Mouse (Mus musculus): ENCODE results near the gene Hoxa11. TPM values are rescaled to one million over a fixed set of nuclear protein-coding genes. Genes with fewer than 3 reads are reported as not detected.

The Hoxa11 gene
- total RNA-seq, 1 experiment, result 0.31 TPM

GRCm38 (mm10) chr6:52200751-52201250, 44.8 kb downstream of the Hoxa11 start:
- TF ChIP-seq MAFK (IDR thresholded peaks at IDR 0.05; ENCODE audit: insufficient read depth, low read depth, low read length), result no peak
- TF ChIP-seq ZC3H11A (IDR thresholded peaks at IDR 0.05; ENCODE audit: borderline replicate concordance, low read depth, low read length), result no peak
- TF ChIP-seq CHD2 (IDR thresholded peaks at IDR 0.05; ENCODE audit: low read depth, low read length), result no peak
- Histone ChIP-seq H3K27ac (ENCODE audit: insufficient read depth, low read depth, low read length, poor library complexity, severe bottlenecking) (no peak overlapping the region), H3K36me3 (ENCODE audit: control insufficient read depth, insufficient read depth, low read length, poor library complexity, severe bottlenecking) (no peaks in the 10 kb centered on the region), H3K9me3 (ENCODE audit: control insufficient read depth, insufficient read depth, low read depth, low read length) (no peaks in the 10 kb centered on the region), H3K9ac (ENCODE audit: insufficient read depth, low read depth, low read length, poor library complexity, severe bottlenecking) (no peak overlapping the region), H3K4me3 (ENCODE audit: insufficient read depth in 1 of 2, low read depth in 1 of 2, low read length in 2 of 2, poor library complexity in 1 of 2, severe bottlenecking in 1 of 2) (no peak overlapping the region), H3K4me1 (ENCODE audit: control insufficient read depth in 2 of 2, insufficient read depth in 2 of 2, low read length in 2 of 2, poor library complexity in 1 of 2) (peaks cover 0 to 2% of the 10 kb centered on the region in 2 experiments; a peak in 1 of 4 replicates)
- DNase-seq (ENCODE audit: low read depth, low spot score), result no peak
- in situ Hi-C loops (cut with MboI; ENCODE audit: low sequenced_read_pairs in 2 of 2, unreplicated experiment in 2 of 2), result loop anchor here in 1 of 2 experiments (25.0 kb wide), 1 partner anchor 588 kb away; no protein-coding TSS in a partner anchor

DNA sequence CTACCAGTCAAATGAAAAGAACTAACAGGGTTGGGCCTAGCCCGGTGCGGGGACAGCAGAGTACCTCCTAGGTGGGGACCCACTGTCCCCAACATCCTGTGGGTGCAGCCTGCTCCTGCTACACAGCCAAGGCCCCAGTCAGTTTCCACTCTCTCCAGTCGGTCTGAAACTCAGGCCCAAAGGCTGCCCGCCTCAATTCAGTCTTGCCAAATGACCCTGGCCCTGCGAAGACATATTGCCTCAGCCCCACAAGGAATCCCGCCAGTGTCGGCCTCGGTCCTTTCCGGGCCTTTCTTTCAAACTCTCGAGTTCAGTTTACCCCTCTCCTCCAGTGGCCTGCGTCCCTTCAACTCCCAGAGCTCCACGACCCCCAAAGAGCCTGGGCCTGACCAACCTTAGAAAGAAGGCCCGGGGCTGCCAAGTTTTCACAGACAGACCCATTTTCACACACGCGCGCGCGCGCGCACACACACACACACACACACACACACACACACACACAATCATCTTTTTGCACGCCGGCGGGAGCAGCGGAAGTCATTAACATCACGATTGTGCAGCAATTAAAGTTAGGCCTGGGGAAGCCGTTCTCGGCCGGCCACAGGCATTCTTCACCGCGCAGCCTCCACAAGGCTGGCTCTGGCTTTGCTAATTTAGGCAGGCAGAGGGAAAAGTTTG, 45.4 kb downstream of the Hoxa11 start:
- Histone ChIP-seq H3K4me3 (ENCODE audit: insufficient read depth in 1 of 2, low read depth in 1 of 2, low read length in 2 of 2, poor library complexity in 1 of 2, severe bottlenecking in 1 of 2) (no peak overlapping the region), H3K9ac (ENCODE audit: insufficient read depth, low read depth, low read length, poor library complexity, severe bottlenecking) (no peak overlapping the region), H3K36me3 (ENCODE audit: control insufficient read depth, insufficient read depth, low read length, poor library complexity, severe bottlenecking) (no peaks in the 10 kb centered on the region), H3K4me1 (ENCODE audit: control insufficient read depth in 2 of 2, insufficient read depth in 2 of 2, low read length in 2 of 2, poor library complexity in 1 of 2) (peaks cover 0 to 2% of the 10 kb centered on the region in 2 experiments; a peak in 1 of 4 replicates), H3K9me3 (ENCODE audit: control insufficient read depth, insufficient read depth, low read depth, low read length) (no peaks in the 10 kb centered on the region), H3K27ac (ENCODE audit: insufficient read depth, low read depth, low read length, poor library complexity, severe bottlenecking) (no peak overlapping the region)
- DNase-seq (ENCODE audit: low read depth, low spot score), result no peak
- in situ Hi-C loops (cut with MboI; ENCODE audit: low sequenced_read_pairs in 2 of 2, unreplicated experiment in 2 of 2), result loop anchor here in 1 of 2 experiments (25.0 kb wide), 1 partner anchor 588 kb away; no protein-coding TSS in a partner anchor
- TF ChIP-seq ZNF384 (IDR thresholded peaks at IDR 0.05; ENCODE audit: low read depth, low read length) (no peak), ZC3H11A (IDR thresholded peaks at IDR 0.05; ENCODE audit: borderline replicate concordance, low read depth, low read length) (no peak), HCFC1 (IDR thresholded peaks at IDR 0.05; ENCODE audit: borderline replicate concordance, insufficient read depth, low read length) (no peak), CHD2 (IDR thresholded peaks at IDR 0.05; ENCODE audit: low read depth, low read length) (no peak), MAFK (IDR thresholded peaks at IDR 0.05; ENCODE audit: insufficient read depth, low read depth, low read length) (no peak)

GRCm38 (mm10) chr6:52197271-52197670, 48.3 kb downstream of the Hoxa11 start:
- TF ChIP-seq ZC3H11A (IDR thresholded peaks at IDR 0.05; ENCODE audit: borderline replicate concordance, low read depth, low read length) (no peak), ZNF384 (IDR thresholded peaks at IDR 0.05; ENCODE audit: low read depth, low read length) (no peak), CHD2 (IDR thresholded peaks at IDR 0.05; ENCODE audit: low read depth, low read length) (no peak), MAFK (IDR thresholded peaks at IDR 0.05; ENCODE audit: insufficient read depth, low read depth, low read length) (no peak), HCFC1 (IDR thresholded peaks at IDR 0.05; ENCODE audit: borderline replicate concordance, insufficient read depth, low read length) (no peak)
- Histone ChIP-seq H3K9me3 (ENCODE audit: control insufficient read depth, insufficient read depth, low read depth, low read length) (no peaks in the 10 kb centered on the region), H3K9ac (ENCODE audit: insufficient read depth, low read depth, low read length, poor library complexity, severe bottlenecking) (no peak overlapping the region), H3K4me3 (ENCODE audit: insufficient read depth in 1 of 2, low read depth in 1 of 2, low read length in 2 of 2, poor library complexity in 1 of 2, severe bottlenecking in 1 of 2) (no peak overlapping the region), H3K4me1 (ENCODE audit: control insufficient read depth in 2 of 2, insufficient read depth in 2 of 2, low read length in 2 of 2, poor library complexity in 1 of 2) (no peaks in the 10 kb centered on the region), H3K36me3 (ENCODE audit: control insufficient read depth, insufficient read depth, low read length, poor library complexity, severe bottlenecking) (no peaks in the 10 kb centered on the region), H3K27ac (ENCODE audit: insufficient read depth, low read depth, low read length, poor library complexity, severe bottlenecking) (no peak overlapping the region)
- in situ Hi-C loops (cut with MboI; ENCODE audit: low sequenced_read_pairs in 2 of 2, unreplicated experiment in 2 of 2), result no loop called here
- no peak for DNase-seq (ENCODE audit: low read depth, low spot score)

- DNase-seq (ENCODE audit: low read depth, low spot score), result no peak
- in situ Hi-C loops (cut with MboI; ENCODE audit: low sequenced_read_pairs in 2 of 2, unreplicated experiment in 2 of 2), result no loop called here
- H3K36me3 ChIP-seq (ENCODE audit: control insufficient read depth, insufficient read depth, low read length, poor library complexity, severe bottlenecking), result no peaks in the 10 kb centered on the region
- H3K4me1 ChIP-seq (ENCODE audit: control insufficient read depth in 2 of 2, insufficient read depth in 2 of 2, low read length in 2 of 2, poor library complexity in 1 of 2), result no peaks in the 10 kb centered on the region
- TF ChIP-seq ZNF384 (IDR thresholded peaks at IDR 0.05; ENCODE audit: low read depth, low read length) (no peak), CHD2 (IDR thresholded peaks at IDR 0.05; ENCODE audit: low read depth, low read length) (no peak), HCFC1 (IDR thresholded peaks at IDR 0.05; ENCODE audit: borderline replicate concordance, insufficient read depth, low read length) (no peak), ZC3H11A (IDR thresholded peaks at IDR 0.05; ENCODE audit: borderline replicate concordance, low read depth, low read length) (no peak), MAFK (IDR thresholded peaks at IDR 0.05; ENCODE audit: insufficient read depth, low read depth, low read length) (no peak)
- no peak overlapping the region for H3K27ac ChIP-seq (ENCODE audit: insufficient read depth, low read depth, low read length, poor library complexity, severe bottlenecking)
- no peak overlapping the region for H3K4me3 ChIP-seq (ENCODE audit: insufficient read depth in 1 of 2, low read depth in 1 of 2, low read length in 2 of 2, poor library complexity in 1 of 2, severe bottlenecking in 1 of 2)
- H3K9me3 ChIP-seq (ENCODE audit: control insufficient read depth, insufficient read depth, low read depth, low read length), result no peaks in the 10 kb centered on the region
- H3K9ac ChIP-seq (ENCODE audit: insufficient read depth, low read depth, low read length, poor library complexity, severe bottlenecking), result no peak overlapping the region
Observed at GRCm38 (mm10) chr6:52196811-52197210, 48.8 kb downstream of the Hoxa11 start.
